Comparison of ENCODE assay signal across 20 mouse cellular contexts in the genomic region with DNA sequence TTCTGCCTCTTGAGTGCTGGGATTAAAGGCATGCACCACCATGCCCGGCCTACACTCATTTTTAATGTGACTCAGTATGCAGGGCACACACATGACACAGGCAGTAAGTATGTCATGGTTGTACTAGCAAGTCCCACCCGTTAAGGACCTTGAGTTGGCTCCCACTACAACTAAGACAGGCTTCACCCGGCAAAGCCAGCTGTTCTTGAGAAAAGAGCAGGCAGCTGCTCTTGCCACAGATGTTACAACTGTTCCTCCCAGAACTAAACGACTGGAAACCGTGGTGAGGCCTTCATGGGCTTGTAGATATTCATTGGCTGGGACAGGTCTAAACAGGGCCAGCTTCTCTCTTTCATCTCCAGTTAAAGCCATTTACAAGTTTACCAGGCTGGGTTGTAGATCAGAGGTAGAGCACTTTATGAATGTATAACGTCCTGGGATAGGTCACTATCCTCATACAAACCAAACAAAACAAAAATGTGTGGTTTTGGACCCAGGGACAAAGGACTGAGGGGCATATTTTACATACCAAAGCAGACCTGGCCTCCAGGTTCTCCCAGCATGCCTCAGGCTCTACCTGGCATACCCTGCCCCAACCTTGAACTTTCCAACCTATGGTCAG. TPM values are rescaled to one million over a fixed set of nuclear protein-coding genes. Genes with fewer than 3 reads are reported as not detected.
DNase-seq lines count a peak whose midpoint lies in the region; ATAC-seq and TF ChIP-seq lines count a peak whose summit lies in the region.
"Had no signal": no experiment of that assay in that cellular context is flagged by ENCODE, and none has a peak within 500 bp of the region (broad histone marks: within the 10 kb centered on the region; RNA-seq: fewer than 3 reads in every experiment).

No protein-coding gene starts in this region.

- 56% methylated on average over 6 of the region's 6 CpGs for WGBS in lung, postnatal 0 days
- WGBS in midbrain, embryonic 13.5 days = 84% methylated on average over 6 of the region's 6 CpGs

- no peak overlapping the region for H3K4me2 ChIP-seq in lung, postnatal 0 days (replicated peaks; ENCODE audit: low read depth, low read length)
- no peak overlapping the region for H3K4me2 ChIP-seq in midbrain, embryonic 13.5 days (replicated peaks)
- H3K4me2 ChIP-seq: embryonic facial prominence, embryonic 15.5 days; hindbrain, embryonic 13.5 days had no signal

- DNase-seq in adrenal gland, postnatal 14 days = peak; percentile 24
- DNase-seq in adrenal gland, adult 8-10 months = no peak
- DNase-seq in lung, postnatal 0 days (ENCODE audit: low spot score) = peak; percentile 30
- DNase-seq in lung, postnatal 4 days = no peak
- peak; percentile 87 for DNase-seq in thymus, postnatal 0 days (ENCODE audit: low spot score)
- peak; percentile 50 for DNase-seq in thymus, postnatal 4 days
- DNase-seq in cerebellum, adult 9-11 months = no peak
- DNase-seq: cerebellum, adult 2 months; cerebellum, postnatal 14 days; gastrocnemius, postnatal 36 days; heart, adult 11 months; heart, postnatal 14 days had no signal

- no peak for TF ChIP-seq EP300 in lung, postnatal 0 days (IDR thresholded peaks at IDR 0.05)

- no peaks in the 10 kb centered on the region for H3K27me3 ChIP-seq in lung, postnatal 0 days (replicated peaks; ENCODE audit: insufficient read depth, low read length)
- H3K27me3 ChIP-seq in midbrain, embryonic 13.5 days = no peaks in the 10 kb centered on the region
- H3K27me3 ChIP-seq: embryonic facial prominence, embryonic 15.5 days; hindbrain, embryonic 13.5 days; Patski had no signal

- H3K4me3 ChIP-seq in lung, postnatal 0 days (ENCODE audit: low read depth, low read length) = no peak overlapping the region
- no peak overlapping the region for H3K4me3 ChIP-seq in midbrain, embryonic 13.5 days (replicated peaks)
- H3K4me3 ChIP-seq: embryonic facial prominence, embryonic 15.5 days; erythroblast, embryonic 14.5 days; forebrain, embryonic 10.5 days; hindbrain, embryonic 13.5 days had no signal

- no peaks in the 10 kb centered on the region for H3K36me3 ChIP-seq in lung, postnatal 0 days (ENCODE audit: insufficient read depth, low read length)
- H3K36me3 ChIP-seq in midbrain, embryonic 13.5 days = no peaks in the 10 kb centered on the region
- H3K36me3 ChIP-seq: embryonic facial prominence, embryonic 15.5 days; forebrain, embryonic 10.5 days; hindbrain, embryonic 13.5 days had no signal

- no peaks in the 10 kb centered on the region for H3K9me3 ChIP-seq in lung, postnatal 0 days (ENCODE audit: low read length)
- H3K9me3 ChIP-seq in midbrain, embryonic 13.5 days = peaks cover 3% of the 10 kb centered on the region; the same call in 1 of the 2 replicates
- H3K9me3 ChIP-seq: embryonic facial prominence, embryonic 15.5 days had no signal

- ATAC-seq in lung, postnatal 0 days = 0 out of 2 replicates have a peak, but pooled peaks have one; percentile 32
- no peak for ATAC-seq in midbrain, embryonic 13.5 days
- ATAC-seq: forebrain, embryonic 14.5 days; hindbrain, postnatal 0 days; Patski had no signal

- no peak overlapping the region for H3K27ac ChIP-seq in lung, postnatal 0 days (ENCODE audit: low read length)
- no peak overlapping the region for H3K27ac ChIP-seq in midbrain, embryonic 13.5 days
- H3K27ac ChIP-seq: embryonic facial prominence, embryonic 15.5 days; forebrain, embryonic 10.5 days; hindbrain, embryonic 13.5 days; hindbrain, postnatal 0 days had no signal

- no peak for TF ChIP-seq CTCF in lung, postnatal 0 days (IDR thresholded peaks at IDR 0.05)

- H3K9ac ChIP-seq in lung, postnatal 0 days (replicated peaks; ENCODE audit: low read depth) = no peak overlapping the region
- no peak overlapping the region for H3K9ac ChIP-seq in midbrain, embryonic 13.5 days (replicated peaks)
- H3K9ac ChIP-seq: embryonic facial prominence, embryonic 15.5 days; hindbrain, embryonic 13.5 days had no signal

- no peaks in the 10 kb centered on the region for H3K4me1 ChIP-seq in lung, postnatal 0 days (ENCODE audit: insufficient read depth, low read depth, low read length)
- H3K4me1 ChIP-seq in midbrain, embryonic 13.5 days (replicated peaks) = no peaks in the 10 kb centered on the region
- H3K4me1 ChIP-seq: embryonic facial prominence, embryonic 15.5 days; hindbrain, embryonic 13.5 days had no signal

RNA-seq across cellular contexts. Expression of a gene that starts 21.3 kb away (rescaled TPM):
- 63.4 and 77.1 TPM in 2 replicates for total RNA-seq in adrenal gland, postnatal 14 days (2021)
- 10 to 100 TPM; 48.2 to 56.7 (median 50.9) TPM for total RNA-seq in adrenal gland, adult 8-10 months (2022)
- polyA plus RNA-seq in lung, postnatal 0 days (2015; fragmentation: Nextera tagmentation; extraction: Ambion mirVana) = 7.7 and 8.8 TPM in 2 replicates
- polyA plus RNA-seq in thymus, postnatal 0 days (2015; fragmentation: Nextera tagmentation; extraction: Ambion mirVana) = 13.0 and 15.3 TPM in 2 replicates
- 18.0 TPM in 2 replicates for polyA plus RNA-seq in midbrain, embryonic 13.5 days (2015; fragmentation: Nextera tagmentation; extraction: Ambion mirVana)

RNA-seq across cellular contexts. Expression of a gene that starts 42.4 kb away (rescaled TPM):
- total RNA-seq in adrenal gland, postnatal 14 days (2021) = 74.1 and 74.7 TPM in 2 replicates
- 10 to 100 TPM; 87.8 to 97.5 (median 95.5) TPM for total RNA-seq in adrenal gland, adult 8-10 months (2022)
- polyA plus RNA-seq in lung, postnatal 0 days (2015; fragmentation: Nextera tagmentation; extraction: Ambion mirVana) = 60.6 and 63.3 TPM in 2 replicates
- 120 and 129 TPM in 2 replicates for polyA plus RNA-seq in thymus, postnatal 0 days (2015; fragmentation: Nextera tagmentation; extraction: Ambion mirVana)
- polyA plus RNA-seq in midbrain, embryonic 13.5 days (2015; fragmentation: Nextera tagmentation; extraction: Ambion mirVana) = 180 and 193 TPM in 2 replicates

Comparison
In these comparisons a context has a peak if more than half of its experiments do, and no peak if none do; other contexts are left out.
1. DNase-seq: peak in adrenal gland, postnatal 14 days (single experiment), lung, postnatal 0 days (single experiment), thymus, postnatal 0 days (single experiment) and thymus, postnatal 4 days (single experiment); none in adrenal gland, adult 8-10 months (single experiment), lung, postnatal 4 days (0 of 2) and cerebellum, adult 9-11 months (single experiment).